Comparison of ENCODE assay signal across 33 mouse cellular contexts in genomic region chr7:119789024-119789423, GRCm38 (mm10). TPM values are rescaled to one million over a fixed set of nuclear protein-coding genes. Genes with fewer than 3 reads are reported as not detected.
"Had no signal": no experiment of that assay in that cellular context is flagged by ENCODE, and none has a peak within 500 bp of the region (broad histone marks: within the 10 kb centered on the region; RNA-seq: fewer than 3 reads in every experiment).

No protein-coding gene starts in this region.

- H3K9ac ChIP-seq: heart, embryonic 13.5 days; heart, embryonic 15.5 days; hindbrain, embryonic 13.5 days; hindbrain, embryonic 15.5 days; limb, embryonic 12.5 days; liver, embryonic 12.5 days; liver, embryonic 14.5 days had no signal

- ATAC-seq: hindbrain, postnatal 0 days; liver, embryonic 12.5 days had no signal

- DNase-seq: gastrocnemius, postnatal 25 days; heart, adult 18-20 months; heart, postnatal 14 days; heart, postnatal 36 days; kidney, adult 11 months; kidney, adult 2 months; kidney, adult 9 months; kidney, postnatal 14 days; kidney, postnatal 36 days; layer of hippocampus, adult 9-11 months; layer of hippocampus, postnatal 36 days; left cerebral cortex, postnatal 4 days; liver had no signal

- H3K4me3 ChIP-seq: heart, embryonic 13.5 days; heart, embryonic 15.5 days; hindbrain, embryonic 13.5 days; hindbrain, embryonic 15.5 days; limb, embryonic 12.5 days; liver, embryonic 12.5 days had no signal

- H3K27me3 ChIP-seq: heart, embryonic 13.5 days; heart, embryonic 15.5 days; hindbrain, embryonic 13.5 days; hindbrain, embryonic 15.5 days; limb, embryonic 12.5 days; liver, embryonic 12.5 days had no signal

- H3K9me3 ChIP-seq: heart, embryonic 13.5 days; heart, embryonic 15.5 days; hindbrain, embryonic 13.5 days; hindbrain, embryonic 15.5 days; limb, embryonic 12.5 days; liver, embryonic 12.5 days had no signal

- H3K4me2 ChIP-seq: heart, embryonic 11.5 days; heart, embryonic 13.5 days; heart, embryonic 15.5 days; hindbrain, embryonic 13.5 days; hindbrain, embryonic 15.5 days; limb, embryonic 12.5 days; liver, embryonic 12.5 days had no signal

- H3K4me1 ChIP-seq: heart, embryonic 15.5 days had no signal

- H3K27ac ChIP-seq: heart, embryonic 13.5 days; heart, embryonic 15.5 days; hindbrain, embryonic 13.5 days; hindbrain, embryonic 15.5 days; hindbrain, postnatal 0 days; limb, embryonic 12.5 days; liver, embryonic 12.5 days; liver, embryonic 14.5 days had no signal

RNA-seq across cellular contexts. Expression of gene Acsm3, which starts 28.3 kb away (rescaled TPM):
- total RNA-seq: gastrocnemius, postnatal 4 days; granulocyte monocyte progenitor cell, adult 5-6 weeks; hematopoietic stem cell, adult 5-6 weeks; hindbrain, postnatal 0 days; layer of hippocampus, adult 18-20 months; layer of hippocampus, adult 8-10 months; layer of hippocampus, postnatal 14 days; layer of hippocampus, postnatal 36 days; left cerebral cortex, adult 18-20 months; left cerebral cortex, adult 8-10 months; left cerebral cortex, postnatal 10 days; left cerebral cortex, postnatal 25 days; left cerebral cortex, postnatal 4 days had no signal
- polyA plus RNA-seq: heart, embryonic 13.5 days; heart, postnatal 0 days; hindbrain, embryonic 13.5 days; hindbrain, embryonic 15.5 days had no signal
